Mouse (Mus musculus): ENCODE results near the gene Ubl4b. TPM values are rescaled to one million over a fixed set of nuclear protein-coding genes. Genes with fewer than 3 reads are reported as not detected.

Gene Ubl4b
- polyA plus RNA-seq, 1 experiment = not detected

DNA sequence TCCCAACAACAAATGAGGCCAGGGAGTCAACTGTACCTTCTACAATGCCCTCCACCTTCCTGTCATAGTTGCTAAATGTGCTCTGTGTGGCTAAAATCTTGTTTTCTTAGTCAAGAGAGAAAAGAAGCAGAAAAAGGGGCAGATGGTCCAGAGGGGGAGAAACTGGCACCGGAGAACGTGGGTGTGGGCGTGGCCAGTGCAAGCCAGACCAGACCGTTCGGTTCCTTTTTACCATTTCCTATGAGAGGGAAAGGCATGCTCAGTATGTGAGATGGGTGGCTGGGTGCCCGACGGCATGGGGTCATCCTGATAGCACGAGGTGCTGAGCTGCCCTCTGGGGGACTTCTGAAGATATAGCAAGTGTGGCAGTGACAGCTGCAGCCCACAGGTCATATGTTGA, 46.2 kb downstream of the Ubl4b start:
- H3K4me3 ChIP-seq (ENCODE audit: insufficient read depth, low read length) = no peak overlapping the region
- H3K27ac ChIP-seq (ENCODE audit: insufficient read depth, low read length) = no peak overlapping the region
- peaks cover 22% of the 10 kb centered on the region for H3K4me1 ChIP-seq (ENCODE audit: control insufficient read depth, insufficient read depth, low read length)
- no peak for TF ChIP-seq CTCF (IDR thresholded peaks at IDR 0.05; ENCODE audit: extremely low read depth, insufficient read depth, low read length)

DNA sequence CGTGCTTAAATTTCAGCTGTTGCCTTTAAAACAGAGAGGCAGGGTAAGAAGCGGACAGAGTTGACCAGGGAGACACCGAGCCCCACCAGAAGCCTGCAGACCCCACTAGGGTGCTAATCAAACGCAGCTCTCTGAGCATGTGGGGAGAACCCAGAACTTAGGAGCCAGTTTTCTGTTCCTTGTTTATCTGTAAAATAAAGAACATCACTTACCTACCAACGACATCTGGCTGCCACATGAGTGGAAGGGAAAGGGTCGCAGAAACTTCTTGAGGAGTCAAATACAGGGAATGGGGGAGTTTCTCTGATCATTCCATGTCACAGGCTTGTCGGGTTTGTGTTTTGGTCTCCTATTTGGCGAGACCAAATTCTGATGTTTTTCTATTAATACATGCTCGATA, 46.9 kb downstream of the Ubl4b start:
- H3K4me1 ChIP-seq (ENCODE audit: control insufficient read depth, insufficient read depth, low read length) = peaks cover 22% of the 10 kb centered on the region

DNA sequence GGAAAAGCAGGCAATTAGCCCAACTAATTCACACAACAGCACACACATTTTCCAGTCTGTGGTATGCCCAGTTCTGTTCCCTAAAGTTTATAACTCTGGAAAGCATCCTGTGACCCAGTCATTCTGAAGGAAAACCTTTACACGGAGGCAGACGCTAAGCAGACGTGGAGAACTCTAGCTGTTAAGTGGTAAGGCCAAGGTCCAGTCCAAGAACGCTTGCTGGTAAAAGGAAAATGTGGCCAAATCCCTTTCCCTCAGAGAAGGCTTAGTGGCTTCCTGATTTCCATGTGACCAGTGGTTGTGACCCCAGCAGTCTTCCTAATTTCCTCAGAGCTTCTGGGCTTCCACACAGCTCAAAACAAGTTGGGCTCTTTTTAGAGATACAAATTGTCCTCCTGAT, 48.3 kb downstream of the Ubl4b start:
- no peak overlapping the region for H3K4me3 ChIP-seq (ENCODE audit: insufficient read depth, low read length)
- no peak for TF ChIP-seq POLR2A (IDR thresholded peaks at IDR 0.05; ENCODE audit: extremely low read depth, insufficient read depth, low read length)
- no peak for TF ChIP-seq CTCF (IDR thresholded peaks at IDR 0.05; ENCODE audit: extremely low read depth, insufficient read depth, low read length)
- H3K4me1 ChIP-seq (ENCODE audit: control insufficient read depth, insufficient read depth, low read length) = peaks cover 31% of the 10 kb centered on the region
- H3K27ac ChIP-seq (ENCODE audit: insufficient read depth, low read length) = peak overlapping the region; percentile 55

More for the DNA sequence above, 46.9 kb downstream of the Ubl4b start:
- H3K27ac ChIP-seq (ENCODE audit: insufficient read depth, low read length) = peak overlapping the region; percentile 44; the same call in 1 of the 2 replicates
- no peak overlapping the region for H3K4me3 ChIP-seq (ENCODE audit: insufficient read depth, low read length)
- no peak for TF ChIP-seq POLR2A (IDR thresholded peaks at IDR 0.05; ENCODE audit: extremely low read depth, insufficient read depth, low read length)
- no peak for TF ChIP-seq CTCF (IDR thresholded peaks at IDR 0.05; ENCODE audit: extremely low read depth, insufficient read depth, low read length)

DNA sequence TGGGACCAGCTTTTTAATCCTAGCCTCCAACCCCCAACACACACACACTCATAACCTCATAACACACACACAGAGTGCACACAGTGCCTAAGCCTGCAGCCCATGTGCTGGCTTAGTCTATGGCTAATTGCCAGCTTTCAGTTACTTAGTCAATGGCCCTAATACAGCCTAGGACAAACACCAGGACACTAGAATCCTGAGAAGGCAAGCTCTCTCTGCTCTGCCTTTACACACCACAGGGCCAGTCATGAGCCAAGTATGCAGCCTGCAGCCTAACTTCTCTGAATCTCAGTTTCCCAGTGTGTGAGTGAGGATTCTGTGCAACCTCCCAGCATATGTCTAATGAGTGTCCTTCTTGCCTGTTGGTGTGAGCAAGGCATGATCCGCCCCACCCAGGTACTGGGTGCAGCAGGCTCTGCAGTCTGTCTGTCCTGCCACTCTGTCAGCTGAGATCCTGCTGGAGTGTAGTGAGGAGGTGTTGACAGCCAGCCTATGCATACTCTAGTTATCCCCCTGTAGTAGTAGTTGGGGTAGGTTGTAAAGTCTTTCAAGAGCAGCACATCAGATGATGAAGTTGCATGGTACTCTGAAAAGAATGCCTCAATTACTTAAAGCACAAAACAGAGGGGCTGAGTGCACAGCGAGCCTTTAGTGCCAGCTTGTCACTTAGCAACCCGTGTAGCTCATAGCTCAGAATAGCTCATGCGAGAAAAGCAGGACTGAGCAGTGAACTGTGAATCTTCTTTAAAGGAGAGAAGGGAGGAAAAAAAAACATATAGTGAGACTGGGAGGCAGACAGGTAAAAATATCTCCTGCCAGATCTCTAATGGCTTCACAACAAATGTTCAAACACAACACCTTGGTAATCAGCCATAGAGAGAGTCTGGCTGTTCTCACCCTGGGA, 49.2 kb downstream of the Ubl4b start:
- Histone ChIP-seq H3K4me1 (ENCODE audit: control insufficient read depth, insufficient read depth, low read length) (peaks cover 36% of the 10 kb centered on the region), H3K27ac (ENCODE audit: insufficient read depth, low read length) (peak overlapping the region; percentile 55), H3K4me3 (ENCODE audit: insufficient read depth, low read length) (no peak overlapping the region)
- no peak for TF ChIP-seq POLR2A (IDR thresholded peaks at IDR 0.05; ENCODE audit: extremely low read depth, insufficient read depth, low read length)
- TF ChIP-seq CTCF (IDR thresholded peaks at IDR 0.05; ENCODE audit: extremely low read depth, insufficient read depth, low read length) = no peak

DNA sequence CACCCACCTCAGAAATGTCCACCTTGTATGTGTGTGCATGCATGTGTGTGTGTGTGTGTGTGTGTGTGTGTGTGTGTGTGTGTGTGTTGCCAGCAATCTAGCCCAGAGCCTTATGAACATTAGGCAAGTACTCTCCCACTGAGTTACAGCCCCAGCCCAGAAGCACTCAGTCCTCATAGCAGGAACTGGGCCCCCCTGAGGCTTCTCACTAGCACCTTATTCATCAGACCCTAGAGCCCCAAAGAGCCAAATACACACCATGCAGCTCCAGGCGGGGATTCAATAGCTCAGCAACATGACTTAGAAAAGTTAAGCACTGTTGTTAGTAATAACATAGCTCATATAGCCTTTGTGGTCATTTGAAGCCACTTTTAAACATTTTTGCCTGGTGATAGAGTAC, 50.3 kb downstream of the Ubl4b start:
- H3K4me3 ChIP-seq (ENCODE audit: insufficient read depth, low read length) = no peak overlapping the region
- peaks cover 36% of the 10 kb centered on the region for H3K4me1 ChIP-seq (ENCODE audit: control insufficient read depth, insufficient read depth, low read length)
- H3K27ac ChIP-seq (ENCODE audit: insufficient read depth, low read length) = no peak overlapping the region
- TF ChIP-seq CTCF (IDR thresholded peaks at IDR 0.05; ENCODE audit: extremely low read depth, insufficient read depth, low read length) (no peak), POLR2A (IDR thresholded peaks at IDR 0.05; ENCODE audit: extremely low read depth, insufficient read depth, low read length) (no peak)

DNA sequence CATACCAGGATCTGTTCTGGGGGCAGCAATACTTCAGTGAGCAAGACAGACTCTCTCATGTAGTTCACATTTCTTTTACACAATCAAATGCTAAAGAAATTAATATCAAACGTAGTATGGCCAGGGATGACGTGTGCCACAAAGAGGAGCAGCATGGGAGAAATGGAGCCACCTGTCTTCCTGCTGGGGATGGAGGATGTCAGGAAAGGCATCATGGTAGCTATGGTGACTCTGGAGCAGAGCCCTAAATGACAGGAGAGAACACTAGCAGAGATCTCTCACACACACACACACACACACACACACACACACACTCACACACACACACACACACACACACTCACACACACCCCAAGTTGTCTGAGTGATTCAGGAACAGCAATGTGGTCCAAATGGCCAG, 51.2 kb downstream of the Ubl4b start:
- Histone ChIP-seq H3K4me1 (ENCODE audit: control insufficient read depth, insufficient read depth, low read length) (peaks cover 33% of the 10 kb centered on the region), H3K27ac (ENCODE audit: insufficient read depth, low read length) (no peak overlapping the region), H3K4me3 (ENCODE audit: insufficient read depth, low read length) (no peak overlapping the region)
- TF ChIP-seq CTCF (IDR thresholded peaks at IDR 0.05; ENCODE audit: extremely low read depth, insufficient read depth, low read length) = no peak
- no peak for TF ChIP-seq POLR2A (IDR thresholded peaks at IDR 0.05; ENCODE audit: extremely low read depth, insufficient read depth, low read length)

Other genes with a start within 250 kb of the Ubl4b start
- 6.4 and 6.9 TPM in 2 replicates for gene Rbm15, start 221.4 kb downstream of the Ubl4b start, polyA plus RNA-seq (2012; rRNA removed)
- 72.7 and 76.2 TPM in 2 replicates for gene Kcnc4, start 95.5 kb downstream of the Ubl4b start, polyA plus RNA-seq (2012; rRNA removed)
- gene Slc6a17, start 37.1 kb downstream of the Ubl4b start, polyA plus RNA-seq (2012; rRNA removed) = 238 and 251 TPM in 2 replicates
- gene Alx3, start 40.0 kb upstream of the Ubl4b start, polyA plus RNA-seq (2012; rRNA removed) = 0.89 and 1.4 TPM in 2 replicates
- not detected in 2 replicates for gene Gm10961, start 76.2 kb upstream of the Ubl4b start, polyA plus RNA-seq (2012; rRNA removed)
- gene Strip1, start 76.6 kb upstream of the Ubl4b start, polyA plus RNA-seq (2012; rRNA removed) = 73.7 and 79.9 TPM in 2 replicates
- gene Ahcyl1, start 141.5 kb upstream of the Ubl4b start, polyA plus RNA-seq (2012; rRNA removed) = 344 and 347 TPM in 2 replicates
- 15.4 and 16.7 TPM in 2 replicates for gene Csf1, start 205.4 kb upstream of the Ubl4b start, polyA plus RNA-seq (2012; rRNA removed)

All from cortical plate, adult 2 months (tissue).